Mouse (Mus musculus) liver, embryonic 13.5 days (tissue): ENCODE measurements at regions not wholly inside any gene's neighbourhood (a gene's known extent, or its start where the extent isn't known, plus 50 kb on each side); places are given as distances from the start of the nearest gene placed in this dataset.

Experiments
- ATAC-seq: fragments of 200-750 bp; cut with Nextera tagmentation; 2 replicates; pipeline ENCODE4 v1.8.0; 2017; ENCODE audit warnings: low read depth, mild to moderate bottlenecking, moderate number of reproducible peaks, moderate library complexity
- DNase-seq: peaks from one replicate; pipeline ENCODE4 v3.0.0; 2022
- H3K27ac ChIP-seq: fragments of 300-500 bp; sonication (generic); 2 replicates; pipeline ENCODE4 v1.5.1; 2015; ENCODE audit warnings: moderate library complexity, mild to moderate bottlenecking, inconsistent platforms
- H3K27me3 ChIP-seq: fragments of 300-500 bp; sonication (generic); 2 replicates; pipeline ENCODE4 v1.6.1; 2015; ENCODE audit warnings: mild to moderate bottlenecking, inconsistent platforms
- H3K36me3 ChIP-seq: fragments of 300-500 bp; sonication (generic); 2 replicates; pipeline ENCODE4 v1.6.1; 2015; ENCODE audit warnings: mild to moderate bottlenecking, inconsistent platforms
- H3K4me1 ChIP-seq: fragments of 300-500 bp; sonication (generic); replicated peaks from 2 replicates; pipeline ENCODE4 v1.6.1; 2015; ENCODE audit warnings: inconsistent platforms
- H3K4me2 ChIP-seq: fragments of 300-500 bp; sonication (generic); 2 replicates; pipeline ENCODE4 v1.6.1; 2015; ENCODE audit warnings: inconsistent platforms, mild to moderate bottlenecking, moderate library complexity
- H3K4me3 ChIP-seq: fragments of 300-500 bp; sonication (generic); replicated peaks from 2 replicates; pipeline ENCODE4 v1.5.1; 2015; ENCODE audit warnings: mild to moderate bottlenecking, inconsistent platforms
- H3K9ac ChIP-seq: fragments of 300-500 bp; sonication (generic); 2 replicates; pipeline ENCODE4 v1.6.1; 2015; ENCODE audit warnings: mild to moderate bottlenecking, inconsistent platforms
- H3K9me3 ChIP-seq: fragments of 300-500 bp; sonication (generic); replicated peaks from 2 replicates; pipeline ENCODE4 v1.6.1; 2016; ENCODE audit warnings: inconsistent platforms
- WGBS: fragments of 180-500 bp; shearing (Covaris S2); methylation state at CpG from one replicate; pipeline ENCODE4 v1.1.7; 2015; ENCODE audit not compliant: insufficient replicate concordance; 5-methylcytosine and 5-hydroxymethylcytosine counted together

GRCm38 (mm10) chr4:35373213-35373860, 147.4 kb upstream of the C9orf72 start:
- 55% methylated on average over 9 of the region's 9 CpGs for WGBS

GRCm38 (mm10) chr4:35372528-35373212, 146.7 kb upstream of the C9orf72 start:
- Histone ChIP-seq H3K27me3 (no peaks in the 10 kb centered on the region), H3K4me2 (no peak overlapping the region), H3K9me3 (0 out of 2 replicates have a peak, but pooled peaks cover 5% of the 10 kb centered on the region), H3K9ac (no peak overlapping the region), H3K4me3 (no peak overlapping the region), H3K36me3 (no peaks in the 10 kb centered on the region), H3K4me1 (no peaks in the 10 kb centered on the region), H3K27ac (no peak overlapping the region)
- ATAC-seq (no peak), DNase-seq (peak; percentile 3)
- WGBS = 25% methylated on average over 8 of the region's 8 CpGs

More at GRCm38 (mm10) chr4:35373213-35373860, 147.4 kb upstream of the C9orf72 start:
- Histone ChIP-seq H3K9me3 (0 out of 2 replicates have a peak, but pooled peaks cover 5% of the 10 kb centered on the region), H3K4me2 (no peak overlapping the region), H3K27ac (no peak overlapping the region), H3K9ac (no peak overlapping the region), H3K4me1 (no peaks in the 10 kb centered on the region), H3K36me3 (no peaks in the 10 kb centered on the region), H3K4me3 (no peak overlapping the region), H3K27me3 (no peaks in the 10 kb centered on the region)
- no peak for DNase-seq
- ATAC-seq = no peak

- Histone ChIP-seq H3K4me3 (no peak overlapping the region), H3K9ac (no peak overlapping the region), H3K36me3 (no peaks in the 10 kb centered on the region), H3K27me3 (no peaks in the 10 kb centered on the region), H3K4me2 (no peak overlapping the region), H3K4me1 (no peaks in the 10 kb centered on the region), H3K27ac (no peak overlapping the region), H3K9me3 (no peaks in the 10 kb centered on the region)
- ATAC-seq = no peak
- DNase-seq = no peak
- WGBS = 50% methylated on average over 7 of the region's 7 CpGs
These were observed 138.2 kb upstream of the C9orf72 start for GRCm38 (mm10) chr4:35364161-35364560.

GRCm38 (mm10) chr4:35362176-35362575, 136.2 kb upstream of the C9orf72 start:
- WGBS = 68% methylated on average over 3 of the region's 3 CpGs

GRCm38 (mm10) chr4:35359376-35359775, 133.4 kb upstream of the C9orf72 start:
- Histone ChIP-seq H3K9ac (no peak overlapping the region), H3K4me3 (no peak overlapping the region), H3K36me3 (no peaks in the 10 kb centered on the region), H3K4me2 (no peak overlapping the region), H3K27ac (no peak overlapping the region), H3K27me3 (no peaks in the 10 kb centered on the region), H3K9me3 (no peaks in the 10 kb centered on the region), H3K4me1 (no peaks in the 10 kb centered on the region)
- 64% methylated on average over 3 of the region's 3 CpGs for WGBS
- DNase-seq = no peak
- no peak for ATAC-seq

More at GRCm38 (mm10) chr4:35362176-35362575, 136.2 kb upstream of the C9orf72 start:
- no peaks in the 10 kb centered on the region for H3K4me1 ChIP-seq
- no peaks in the 10 kb centered on the region for H3K36me3 ChIP-seq
- no peaks in the 10 kb centered on the region for H3K9me3 ChIP-seq
- no peak overlapping the region for H3K4me3 ChIP-seq
- ATAC-seq = no peak
- no peak for DNase-seq
- H3K4me2 ChIP-seq = no peak overlapping the region
- no peaks in the 10 kb centered on the region for H3K27me3 ChIP-seq
- no peak overlapping the region for H3K27ac ChIP-seq
- H3K9ac ChIP-seq = no peak overlapping the region

- Histone ChIP-seq H3K27me3 (no peaks in the 10 kb centered on the region), H3K4me3 (no peak overlapping the region), H3K9ac (no peak overlapping the region), H3K27ac (no peak overlapping the region), H3K4me2 (no peak overlapping the region), H3K36me3 (no peaks in the 10 kb centered on the region), H3K4me1 (no peaks in the 10 kb centered on the region), H3K9me3 (no peaks in the 10 kb centered on the region)
- no peak for DNase-seq
- WGBS = 72% methylated on average over 12 of the region's 12 CpGs
- ATAC-seq = no peak
These were observed 131.1 kb upstream of the C9orf72 start for GRCm38 (mm10) chr4:35356904-35357563.

- Histone ChIP-seq H3K27me3 (no peaks in the 10 kb centered on the region), H3K4me1 (no peaks in the 10 kb centered on the region), H3K4me3 (no peak overlapping the region), H3K9ac (no peak overlapping the region), H3K27ac (no peak overlapping the region), H3K4me2 (no peak overlapping the region), H3K9me3 (no peaks in the 10 kb centered on the region), H3K36me3 (no peaks in the 10 kb centered on the region)
- 69% methylated on average over 6 of the region's 6 CpGs for WGBS
- ATAC-seq = no peak
- DNase-seq = no peak
These were observed 130.1 kb upstream of the C9orf72 start for GRCm38 (mm10) chr4:35356051-35356450.

GRCm38 (mm10) chr4:35354046-35354445, 128.1 kb upstream of the C9orf72 start:
- H3K27ac ChIP-seq = no peak overlapping the region
- DNase-seq (no peak), ATAC-seq (no peak)
- no peaks in the 10 kb centered on the region for H3K36me3 ChIP-seq
- no peaks in the 10 kb centered on the region for H3K4me1 ChIP-seq
- no peak overlapping the region for H3K4me3 ChIP-seq
- no peak overlapping the region for H3K4me2 ChIP-seq
- WGBS = 71% methylated on average over 14 of the region's 14 CpGs
- H3K27me3 ChIP-seq = no peaks in the 10 kb centered on the region
- H3K9me3 ChIP-seq = no peaks in the 10 kb centered on the region
- H3K9ac ChIP-seq = no peak overlapping the region

- H3K36me3 ChIP-seq = no peaks in the 10 kb centered on the region
- H3K4me1 ChIP-seq = no peaks in the 10 kb centered on the region
- DNase-seq = no peak
- H3K27ac ChIP-seq = no peak overlapping the region
- H3K4me3 ChIP-seq = no peak overlapping the region
- H3K9ac ChIP-seq = no peak overlapping the region
- H3K9me3 ChIP-seq = no peaks in the 10 kb centered on the region
- H3K27me3 ChIP-seq = no peaks in the 10 kb centered on the region
- 55% methylated on average over 1 of the region's 1 CpGs for WGBS
- ATAC-seq = no peak
- no peak overlapping the region for H3K4me2 ChIP-seq
These were observed 126.6 kb upstream of the C9orf72 start for GRCm38 (mm10) chr4:35352606-35353005.

- 63% methylated on average over 3 of the region's 3 CpGs for WGBS
- Histone ChIP-seq H3K4me3 (no peak overlapping the region), H3K4me2 (no peak overlapping the region), H3K36me3 (no peaks in the 10 kb centered on the region), H3K27ac (no peak overlapping the region), H3K27me3 (no peaks in the 10 kb centered on the region), H3K4me1 (no peaks in the 10 kb centered on the region), H3K9ac (no peak overlapping the region), H3K9me3 (no peaks in the 10 kb centered on the region)
- DNase-seq = no peak
- ATAC-seq = no peak
These were observed 124.5 kb upstream of the C9orf72 start for GRCm38 (mm10) chr4:35350465-35350864.

GRCm38 (mm10) chr4:35347609-35348008, 121.6 kb upstream of the C9orf72 start:
- WGBS = 59% methylated on average over 3 of the region's 3 CpGs
- ATAC-seq = no peak
- Histone ChIP-seq H3K4me3 (no peak overlapping the region), H3K27ac (no peak overlapping the region), H3K9me3 (no peaks in the 10 kb centered on the region), H3K4me2 (no peak overlapping the region), H3K36me3 (no peaks in the 10 kb centered on the region), H3K9ac (no peak overlapping the region), H3K27me3 (no peaks in the 10 kb centered on the region), H3K4me1 (no peaks in the 10 kb centered on the region)
- no peak for DNase-seq
